Mouse (Mus musculus): ENCODE data around the gene Dapk2. TPM values are rescaled to one million over a fixed set of nuclear protein-coding genes. Genes with fewer than 3 reads are reported as not detected.

The Dapk2 gene
- polyA plus RNA-seq, 1 experiment from 2014 or later = 6.7 TPM

DNA sequence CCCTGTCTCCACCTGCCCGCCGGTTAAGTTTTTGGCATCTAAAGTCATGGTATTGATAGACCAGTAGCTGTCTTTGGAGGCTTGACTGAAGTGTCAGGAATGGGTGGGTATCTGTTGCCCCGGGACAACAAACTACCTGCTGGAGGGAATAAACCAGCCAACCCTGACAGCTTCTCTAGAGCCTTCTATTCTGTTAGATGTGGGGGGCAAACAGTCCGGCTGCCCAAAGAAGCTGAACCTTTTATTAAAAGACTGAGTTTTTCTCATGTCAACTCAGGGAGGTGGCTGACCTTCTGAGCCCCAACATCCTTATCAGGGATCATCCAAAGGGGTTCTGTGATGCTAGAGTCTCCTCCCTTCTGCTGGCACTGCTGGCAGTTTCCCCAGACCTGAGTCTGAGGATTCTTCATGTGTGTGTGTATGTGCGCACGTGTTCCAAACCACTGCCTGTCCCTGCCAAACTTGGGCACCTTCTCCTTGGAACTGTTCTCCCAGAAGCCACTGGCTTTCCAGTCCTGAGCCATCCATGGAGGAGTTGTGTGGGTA lies 935 bp downstream of the Dapk2 start:
- no peak overlapping the region for H3K4me2 ChIP-seq
- no peak overlapping the region for H3K9ac ChIP-seq (ENCODE audit: low read length)
- H3K27ac ChIP-seq (ENCODE audit: low read depth, low read length) = no peak overlapping the region
- no peaks in the 10 kb centered on the region for H3K9me3 ChIP-seq (ENCODE audit: control insufficient read depth, low read length)
- no peak for ATAC-seq (ENCODE audit: low FRiP score)
- H3K4me3 ChIP-seq (ENCODE audit: low read depth, low read length) = no peak overlapping the region
- DNase-seq (ENCODE audit: low spot score, missing footprints) = peak; percentile 70
- peaks cover 7% of the 10 kb centered on the region for H3K27me3 ChIP-seq (ENCODE audit: control insufficient read depth, insufficient read depth, low read length)
- no peaks in the 10 kb centered on the region for H3K4me1 ChIP-seq (ENCODE audit: control insufficient read depth, insufficient read depth, low read length)
- no peaks in the 10 kb centered on the region for H3K36me3 ChIP-seq (ENCODE audit: control insufficient read depth, insufficient read depth, low read length)
- 87% methylated on average over 6 of the region's 6 CpGs for WGBS

DNA sequence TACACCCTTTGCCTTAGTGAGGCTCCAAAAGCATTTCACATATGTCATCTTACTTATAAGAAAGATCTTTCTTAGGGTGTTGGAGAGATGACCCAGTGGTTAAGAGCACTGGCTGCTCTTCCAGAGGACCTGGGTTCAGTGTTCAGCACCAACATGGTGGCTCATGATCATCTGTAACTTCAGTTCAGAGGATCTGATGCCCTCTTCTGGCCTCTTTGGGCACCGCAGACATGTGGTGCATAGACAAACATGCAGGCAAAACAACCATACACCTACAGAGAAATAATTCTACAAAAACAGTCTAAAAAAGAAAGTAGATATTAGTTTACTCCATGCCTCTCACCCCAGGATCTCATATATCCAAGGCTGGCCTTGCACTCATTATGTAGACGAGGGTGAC lies 2.1 kb downstream of the Dapk2 start:
- Histone ChIP-seq H3K4me1 (ENCODE audit: control insufficient read depth, insufficient read depth, low read length) (peaks cover 3% of the 10 kb centered on the region; the same call in 1 of the 2 replicates), H3K9me3 (ENCODE audit: control insufficient read depth, low read length) (no peaks in the 10 kb centered on the region), H3K27me3 (ENCODE audit: control insufficient read depth, insufficient read depth, low read length) (peaks cover 7% of the 10 kb centered on the region), H3K36me3 (ENCODE audit: control insufficient read depth, insufficient read depth, low read length) (no peaks in the 10 kb centered on the region), H3K27ac (ENCODE audit: low read depth, low read length) (no peak overlapping the region), H3K4me3 (ENCODE audit: low read depth, low read length) (no peak overlapping the region), H3K9ac (ENCODE audit: low read length) (no peak overlapping the region), H3K4me2 (no peak overlapping the region)
- WGBS = 93% methylated on average over 2 of the region's 2 CpGs
- DNase-seq (ENCODE audit: low spot score, missing footprints) (no peak), ATAC-seq (ENCODE audit: low FRiP score) (no peak)

DNA sequence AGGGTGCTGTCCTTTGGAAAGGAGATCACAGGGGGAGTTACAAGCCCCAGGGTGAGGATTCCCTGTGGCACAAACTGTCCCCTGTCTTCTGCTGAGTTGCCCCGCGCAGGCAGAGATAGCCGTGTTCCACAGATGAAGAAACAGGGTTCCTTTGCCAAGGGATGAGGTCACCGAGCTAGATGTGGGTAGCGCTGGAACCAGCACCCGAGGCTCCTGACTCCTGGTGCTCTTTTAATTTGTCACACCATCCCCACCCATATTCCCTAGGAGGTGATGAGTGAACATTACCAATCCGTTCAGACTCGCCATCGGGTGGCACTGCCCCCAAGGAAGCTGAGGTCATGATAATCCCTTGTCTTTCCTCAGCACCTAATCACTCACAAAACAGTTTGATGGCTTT lies 5.0 kb downstream of the Dapk2 start:
- Histone ChIP-seq H3K4me3 (ENCODE audit: low read depth, low read length) (no peak overlapping the region), H3K4me2 (no peak overlapping the region)
- no peak for ATAC-seq (ENCODE audit: low FRiP score)

DNA sequence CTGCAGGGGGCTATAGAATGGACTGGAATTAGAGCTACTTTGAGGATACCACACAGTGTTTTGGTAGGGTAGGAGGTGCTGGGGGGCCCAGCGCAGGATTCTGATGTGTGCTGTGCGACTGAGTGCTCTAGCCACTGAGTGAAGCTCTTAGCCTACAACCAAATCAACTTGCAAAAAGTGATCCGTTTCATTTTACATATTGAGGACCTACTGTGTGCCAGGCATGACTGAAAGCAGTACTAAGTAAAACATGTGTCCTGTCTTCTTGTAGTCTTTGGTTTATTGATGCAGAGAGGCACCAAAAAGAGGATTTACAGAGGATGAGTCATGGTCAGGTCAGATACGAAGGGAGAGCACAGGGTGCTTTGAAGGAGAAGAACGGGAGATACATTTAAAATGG lies 9.2 kb downstream of the Dapk2 start:
- no peak overlapping the region for H3K4me3 ChIP-seq (ENCODE audit: low read depth, low read length)
- no peaks in the 10 kb centered on the region for H3K27me3 ChIP-seq (ENCODE audit: control insufficient read depth, insufficient read depth, low read length)
- H3K27ac ChIP-seq (ENCODE audit: low read depth, low read length) = no peak overlapping the region
- DNase-seq (ENCODE audit: low spot score, missing footprints) (no peak), ATAC-seq (ENCODE audit: low FRiP score) (no peak)
- peaks cover 34% of the 10 kb centered on the region for H3K4me1 ChIP-seq (ENCODE audit: control insufficient read depth, insufficient read depth, low read length)
- WGBS = 81% methylated on average over 5 of the region's 5 CpGs
- no peaks in the 10 kb centered on the region for H3K9me3 ChIP-seq (ENCODE audit: control insufficient read depth, low read length)
- no peak overlapping the region for H3K4me2 ChIP-seq
- H3K36me3 ChIP-seq (ENCODE audit: control insufficient read depth, insufficient read depth, low read length) = no peaks in the 10 kb centered on the region
- no peak overlapping the region for H3K9ac ChIP-seq (ENCODE audit: low read length)

More for the DNA sequence above, 5.0 kb downstream of the Dapk2 start:
- 90% methylated on average over 9 of the region's 9 CpGs for WGBS
- Histone ChIP-seq H3K27ac (ENCODE audit: low read depth, low read length) (no peak overlapping the region), H3K36me3 (ENCODE audit: control insufficient read depth, insufficient read depth, low read length) (no peaks in the 10 kb centered on the region), H3K9ac (ENCODE audit: low read length) (no peak overlapping the region), H3K27me3 (ENCODE audit: control insufficient read depth, insufficient read depth, low read length) (peaks cover 5% of the 10 kb centered on the region), H3K9me3 (ENCODE audit: control insufficient read depth, low read length) (no peaks in the 10 kb centered on the region), H3K4me1 (ENCODE audit: control insufficient read depth, insufficient read depth, low read length) (peaks cover 14% of the 10 kb centered on the region; the same call in 1 of the 2 replicates)
- no peak for DNase-seq (ENCODE audit: low spot score, missing footprints)

DNA sequence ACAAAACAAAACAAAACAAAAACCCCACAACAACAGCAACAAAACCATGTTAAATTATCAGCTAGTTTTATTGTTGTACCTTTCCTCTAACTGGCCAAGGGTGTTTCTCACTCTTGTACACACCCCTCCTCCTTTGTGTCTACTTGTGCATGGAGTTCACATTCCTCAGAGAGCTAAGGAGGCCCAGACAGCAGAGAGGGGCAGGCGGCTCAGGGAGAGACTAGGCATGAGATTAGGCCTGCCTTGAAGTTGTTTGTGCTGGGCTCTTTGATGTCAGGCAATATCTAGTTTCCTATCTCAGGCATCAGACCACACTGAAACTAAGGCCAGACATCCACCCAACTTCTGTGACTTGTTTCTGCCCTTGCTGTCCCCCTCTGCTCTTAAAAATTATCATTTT lies 10.2 kb downstream of the Dapk2 start:
- DNase-seq (ENCODE audit: low spot score, missing footprints) (no peak), ATAC-seq (ENCODE audit: low FRiP score) (no peak)
- Histone ChIP-seq H3K4me2 (no peak overlapping the region), H3K4me1 (ENCODE audit: control insufficient read depth, insufficient read depth, low read length) (peaks cover 34% of the 10 kb centered on the region), H3K36me3 (ENCODE audit: control insufficient read depth, insufficient read depth, low read length) (no peaks in the 10 kb centered on the region), H3K27ac (ENCODE audit: low read depth, low read length) (0 out of 2 replicates have a peak overlapping the region, but pooled peaks have one; percentile 4), H3K27me3 (ENCODE audit: control insufficient read depth, insufficient read depth, low read length) (no peaks in the 10 kb centered on the region), H3K9ac (ENCODE audit: low read length) (no peak overlapping the region), H3K4me3 (ENCODE audit: low read depth, low read length) (no peak overlapping the region), H3K9me3 (ENCODE audit: control insufficient read depth, low read length) (no peaks in the 10 kb centered on the region)
- 0% methylated on average over 1 of the region's 1 CpGs for WGBS

DNA sequence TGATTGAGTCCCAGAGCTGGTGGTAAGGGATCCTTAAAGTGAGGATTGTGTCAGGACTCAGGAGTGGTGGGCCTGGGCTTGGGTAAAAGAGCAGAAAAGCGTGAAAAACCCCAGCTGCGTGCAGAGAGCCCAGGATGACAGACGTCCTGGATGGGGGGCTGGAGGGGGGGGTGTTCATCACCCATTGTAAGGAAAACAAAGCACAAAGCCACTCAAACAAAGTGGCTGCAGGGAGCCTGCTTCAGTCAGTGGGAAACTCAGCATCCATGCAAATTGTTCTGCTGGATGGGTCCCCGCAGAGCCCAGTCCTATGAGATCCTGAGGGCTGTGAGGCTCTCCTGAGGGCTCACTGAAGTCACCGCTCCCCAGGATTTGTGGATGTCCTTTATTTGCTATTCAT lies 12.5 kb downstream of the Dapk2 start:
- H3K36me3 ChIP-seq (ENCODE audit: control insufficient read depth, insufficient read depth, low read length) = no peaks in the 10 kb centered on the region
- DNase-seq (ENCODE audit: low spot score, missing footprints) (peak; percentile 96), ATAC-seq (ENCODE audit: low FRiP score) (peak; percentile 86)
- H3K4me1 ChIP-seq (ENCODE audit: control insufficient read depth, insufficient read depth, low read length) = peaks cover 29% of the 10 kb centered on the region
- H3K27me3 ChIP-seq (ENCODE audit: control insufficient read depth, insufficient read depth, low read length) = no peaks in the 10 kb centered on the region
- no peak overlapping the region for H3K4me3 ChIP-seq (ENCODE audit: low read depth, low read length)
- H3K27ac ChIP-seq (ENCODE audit: low read depth, low read length) = peak overlapping the region; percentile 30
- H3K9ac ChIP-seq (ENCODE audit: low read length) = no peak overlapping the region
- no peak overlapping the region for H3K4me2 ChIP-seq
- H3K9me3 ChIP-seq (ENCODE audit: control insufficient read depth, low read length) = no peaks in the 10 kb centered on the region
- WGBS = 9% methylated on average over 5 of the region's 5 CpGs

DNA sequence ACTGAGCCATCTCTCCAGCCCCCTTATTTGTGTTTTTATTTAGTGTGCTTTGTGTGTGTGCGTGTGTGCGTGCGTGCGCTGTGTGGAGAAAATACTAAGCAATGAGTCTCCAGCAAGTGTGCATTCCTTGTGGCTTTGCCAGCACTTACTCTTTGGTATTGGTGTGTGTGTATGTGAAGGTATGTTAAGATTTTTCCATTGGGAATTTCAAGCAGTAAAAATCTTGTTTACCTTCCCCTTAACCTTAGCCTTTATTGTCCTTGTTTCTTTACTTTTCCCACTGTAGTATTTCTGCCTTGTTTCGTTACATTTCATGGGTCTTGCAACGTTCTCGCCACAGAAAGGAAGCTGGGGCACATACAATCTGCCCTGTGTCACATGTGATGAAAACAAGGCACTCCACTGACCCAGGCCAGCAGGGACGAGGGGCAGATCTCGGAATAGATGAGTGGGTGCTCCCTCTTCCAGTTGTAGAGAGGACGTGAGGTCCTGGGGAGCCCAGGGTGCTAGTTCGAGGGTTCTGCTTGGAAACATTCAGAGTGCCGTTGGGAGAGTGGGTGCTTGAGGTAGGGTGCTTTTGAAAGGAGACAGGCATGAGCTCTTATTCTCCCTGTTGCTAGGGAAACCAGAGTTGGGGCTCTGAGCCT lies 13.4 kb downstream of the Dapk2 start:
- H3K27me3 ChIP-seq (ENCODE audit: control insufficient read depth, insufficient read depth, low read length) = no peaks in the 10 kb centered on the region
- no peak overlapping the region for H3K9ac ChIP-seq (ENCODE audit: low read length)
- ATAC-seq (ENCODE audit: low FRiP score) = no peak
- 0 out of 2 replicates have a peak overlapping the region, but pooled peaks have one; percentile 6 for H3K27ac ChIP-seq (ENCODE audit: low read depth, low read length)
- DNase-seq (ENCODE audit: low spot score, missing footprints) = peak; percentile 85
- H3K4me1 ChIP-seq (ENCODE audit: control insufficient read depth, insufficient read depth, low read length) = peaks cover 21% of the 10 kb centered on the region
- H3K4me3 ChIP-seq (ENCODE audit: low read depth, low read length) = no peak overlapping the region
- WGBS = 54% methylated on average over 12 of the region's 12 CpGs
- no peaks in the 10 kb centered on the region for H3K9me3 ChIP-seq (ENCODE audit: control insufficient read depth, low read length)
- H3K36me3 ChIP-seq (ENCODE audit: control insufficient read depth, insufficient read depth, low read length) = no peaks in the 10 kb centered on the region
- no peak overlapping the region for H3K4me2 ChIP-seq

DNA sequence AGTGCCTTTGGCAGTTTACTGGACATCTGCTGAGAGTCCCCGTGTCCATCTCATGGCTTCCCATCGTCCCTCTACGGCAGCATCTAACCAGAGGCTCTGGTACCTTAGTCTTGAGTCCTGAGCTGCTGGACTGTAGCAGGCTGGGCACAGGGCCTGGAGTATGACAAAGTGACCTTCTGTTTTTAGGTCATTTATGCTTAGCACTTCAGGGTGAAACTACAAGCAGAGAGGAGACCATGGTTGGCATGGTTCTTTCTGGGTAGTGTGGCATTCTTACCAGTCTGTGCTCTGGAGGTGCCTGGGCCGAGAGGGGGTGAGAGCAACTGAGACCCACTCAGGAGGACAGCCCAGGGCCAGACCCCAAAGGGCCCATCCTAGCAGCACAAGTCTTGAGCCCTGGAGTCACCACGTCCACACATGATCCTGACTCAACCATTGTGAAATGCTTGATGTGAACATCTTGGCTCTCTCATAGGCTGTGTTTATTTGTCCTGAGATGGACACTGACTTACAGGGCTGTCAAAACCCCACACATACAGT lies 15.4 kb downstream of the Dapk2 start:
- Histone ChIP-seq H3K9me3 (ENCODE audit: control insufficient read depth, low read length) (no peaks in the 10 kb centered on the region), H3K4me3 (ENCODE audit: low read depth, low read length) (no peak overlapping the region), H3K4me1 (ENCODE audit: control insufficient read depth, insufficient read depth, low read length) (peaks cover 17% of the 10 kb centered on the region), H3K27me3 (ENCODE audit: control insufficient read depth, insufficient read depth, low read length) (no peaks in the 10 kb centered on the region), H3K27ac (ENCODE audit: low read depth, low read length) (no peak overlapping the region), H3K4me2 (no peak overlapping the region), H3K9ac (ENCODE audit: low read length) (no peak overlapping the region), H3K36me3 (ENCODE audit: control insufficient read depth, insufficient read depth, low read length) (no peaks in the 10 kb centered on the region)
- ATAC-seq (ENCODE audit: low FRiP score) = no peak
- WGBS = 91% methylated on average over 5 of the region's 5 CpGs
- DNase-seq (ENCODE audit: low spot score, missing footprints) = peak; percentile 77

DNA sequence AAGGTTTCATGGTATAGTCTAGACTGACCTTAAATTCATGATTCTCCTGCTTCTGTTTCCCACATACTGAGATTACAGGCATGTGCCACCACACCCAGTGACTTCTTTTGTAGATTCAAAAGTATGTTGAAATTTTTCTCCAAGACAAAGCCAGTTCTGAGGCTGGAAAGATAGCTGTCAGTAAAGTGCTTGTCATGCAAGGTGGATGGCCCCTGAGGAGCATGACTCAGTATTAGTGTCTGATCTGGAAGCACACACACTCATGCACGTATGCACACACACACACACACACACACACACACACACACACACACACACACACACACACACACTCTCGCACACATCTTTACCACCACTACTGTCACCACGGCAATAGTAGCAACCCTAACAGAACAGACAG lies 17.0 kb downstream of the Dapk2 start:
- 95% methylated on average over 3 of the region's 3 CpGs for WGBS
- DNase-seq (ENCODE audit: low spot score, missing footprints) (peak; percentile 23), ATAC-seq (ENCODE audit: low FRiP score) (no peak)
- Histone ChIP-seq H3K4me1 (ENCODE audit: control insufficient read depth, insufficient read depth, low read length) (peaks cover 17% of the 10 kb centered on the region), H3K27me3 (ENCODE audit: control insufficient read depth, insufficient read depth, low read length) (no peaks in the 10 kb centered on the region), H3K9ac (ENCODE audit: low read length) (no peak overlapping the region), H3K4me3 (ENCODE audit: low read depth, low read length) (no peak overlapping the region), H3K4me2 (no peak overlapping the region), H3K27ac (ENCODE audit: low read depth, low read length) (no peak overlapping the region), H3K36me3 (ENCODE audit: control insufficient read depth, insufficient read depth, low read length) (no peaks in the 10 kb centered on the region), H3K9me3 (ENCODE audit: control insufficient read depth, low read length) (no peaks in the 10 kb centered on the region)
